Mouse (Mus musculus): ENCODE data around the gene Mrpl34. TPM values are rescaled to one million over a fixed set of nuclear protein-coding genes. Genes with fewer than 3 reads are reported as not detected.

Gene Mrpl34
- total RNA-seq, 1 experiment, result 135 TPM

- TF ChIP-seq MAFK (IDR thresholded peaks at IDR 0.05; ENCODE audit: insufficient read depth, low read depth, low read length), result no peak
- no peak for TF ChIP-seq HCFC1 (IDR thresholded peaks at IDR 0.05; ENCODE audit: borderline replicate concordance, insufficient read depth, low read length)
- TF ChIP-seq ZC3H11A (IDR thresholded peaks at IDR 0.05; ENCODE audit: borderline replicate concordance, low read depth, low read length), result no peak
- TF ChIP-seq CHD2 (IDR thresholded peaks at IDR 0.05; ENCODE audit: low read depth, low read length), result no peak
- TF ChIP-seq ZNF384 (IDR thresholded peaks at IDR 0.05; ENCODE audit: low read depth, low read length), result no peak
- Histone ChIP-seq H3K36me3 (ENCODE audit: control insufficient read depth, insufficient read depth, low read length, poor library complexity, severe bottlenecking) (peaks cover 2% of the 10 kb centered on the region; the same call in 1 of the 2 replicates), H3K4me1 (ENCODE audit: control insufficient read depth in 2 of 2, insufficient read depth in 2 of 2, low read length in 2 of 2, poor library complexity in 1 of 2) (peaks cover 0 to 15% of the 10 kb centered on the region in 2 experiments; a peak in 1 of 4 replicates), H3K27ac (ENCODE audit: insufficient read depth, low read depth, low read length, poor library complexity, severe bottlenecking) (no peak overlapping the region), H3K9ac (ENCODE audit: insufficient read depth, low read depth, low read length, poor library complexity, severe bottlenecking) (no peak overlapping the region), H3K4me3 (ENCODE audit: insufficient read depth in 1 of 2, low read depth in 1 of 2, low read length in 2 of 2, poor library complexity in 1 of 2, severe bottlenecking in 1 of 2) (peak overlapping the region in 1 of 2 experiments; percentile 9; a peak in 1 of 4 replicates), H3K9me3 (ENCODE audit: control insufficient read depth, insufficient read depth, low read depth, low read length) (no peaks in the 10 kb centered on the region)
- in situ Hi-C loops (cut with MboI; ENCODE audit: low sequenced_read_pairs in 2 of 2, unreplicated experiment in 2 of 2), result no loop called here
- no peak for DNase-seq (ENCODE audit: low read depth, low spot score)
Measured at GRCm38 (mm10) chr8:71484736-71485135, 20.0 kb downstream of the Mrpl34 start.

- peaks cover 8% of the 10 kb centered on the region for H3K36me3 ChIP-seq (ENCODE audit: control insufficient read depth, insufficient read depth, low read length, poor library complexity, severe bottlenecking)
- H3K9me3 ChIP-seq (ENCODE audit: control insufficient read depth, insufficient read depth, low read depth, low read length), result no peaks in the 10 kb centered on the region
- DNase-seq (ENCODE audit: low read depth, low spot score), result no peak
- peak within 1 kb of the TSS; percentile 74; the same call in 1 of the 2 replicates for H3K9ac ChIP-seq (ENCODE audit: insufficient read depth, low read depth, low read length, poor library complexity, severe bottlenecking)
- in situ Hi-C loops (cut with MboI; ENCODE audit: low sequenced_read_pairs in 2 of 2, unreplicated experiment in 2 of 2), result no loop called here
- no peak within 1 kb of the TSS for H3K27ac ChIP-seq (ENCODE audit: insufficient read depth, low read depth, low read length, poor library complexity, severe bottlenecking)
- H3K4me3 ChIP-seq (ENCODE audit: insufficient read depth in 1 of 2, low read depth in 1 of 2, low read length in 2 of 2, poor library complexity in 1 of 2, severe bottlenecking in 1 of 2), result peak within 1 kb of the TSS; percentile 75 to 81
- TF ChIP-seq CHD2 (IDR thresholded peaks at IDR 0.05; ENCODE audit: low read depth, low read length) (no peak), ZNF384 (IDR thresholded peaks at IDR 0.05; ENCODE audit: low read depth, low read length) (no peak), ZC3H11A (IDR thresholded peaks at IDR 0.05; ENCODE audit: borderline replicate concordance, low read depth, low read length) (no peak), MAFK (IDR thresholded peaks at IDR 0.05; ENCODE audit: insufficient read depth, low read depth, low read length) (no peak), HCFC1 (IDR thresholded peaks at IDR 0.05; ENCODE audit: borderline replicate concordance, insufficient read depth, low read length) (no peak)
- peaks cover 0 to 15% of the 10 kb centered on the region in 2 experiments; a peak in 1 of 4 replicates for H3K4me1 ChIP-seq (ENCODE audit: control insufficient read depth in 2 of 2, insufficient read depth in 2 of 2, low read length in 2 of 2, poor library complexity in 1 of 2)
Measured at GRCm38 (mm10) chr8:71485142-71486135, 20.7 kb downstream of the Mrpl34 start, which contains the start of gene Ano8. Ano8 (minus strand) TSS chr8:71485963.

- H3K9me3 ChIP-seq (ENCODE audit: control insufficient read depth, insufficient read depth, low read depth, low read length), result no peaks in the 10 kb centered on the region
- H3K27ac ChIP-seq (ENCODE audit: insufficient read depth, low read depth, low read length, poor library complexity, severe bottlenecking), result no peak overlapping the region
- H3K4me1 ChIP-seq (ENCODE audit: control insufficient read depth in 2 of 2, insufficient read depth in 2 of 2, low read length in 2 of 2, poor library complexity in 1 of 2), result peaks cover 0 to 15% of the 10 kb centered on the region in 2 experiments; a peak in 1 of 4 replicates
- no peak for TF ChIP-seq ZC3H11A (IDR thresholded peaks at IDR 0.05; ENCODE audit: borderline replicate concordance, low read depth, low read length)
- no peak for TF ChIP-seq CHD2 (IDR thresholded peaks at IDR 0.05; ENCODE audit: low read depth, low read length)
- H3K4me3 ChIP-seq (ENCODE audit: insufficient read depth in 1 of 2, low read depth in 1 of 2, low read length in 2 of 2, poor library complexity in 1 of 2, severe bottlenecking in 1 of 2), result no peak overlapping the region
- no peak for DNase-seq (ENCODE audit: low read depth, low spot score)
- no peak overlapping the region for H3K9ac ChIP-seq (ENCODE audit: insufficient read depth, low read depth, low read length, poor library complexity, severe bottlenecking)
- peaks cover 14% of the 10 kb centered on the region for H3K36me3 ChIP-seq (ENCODE audit: control insufficient read depth, insufficient read depth, low read length, poor library complexity, severe bottlenecking)
- in situ Hi-C loops (cut with MboI; ENCODE audit: low sequenced_read_pairs in 2 of 2, unreplicated experiment in 2 of 2), result no loop called here
Measured at GRCm38 (mm10) chr8:71486136-71486529, 21.4 kb downstream of the Mrpl34 start.

- TF ChIP-seq ZC3H11A (IDR thresholded peaks at IDR 0.05; ENCODE audit: borderline replicate concordance, low read depth, low read length), result no peak
- TF ChIP-seq ZNF384 (IDR thresholded peaks at IDR 0.05; ENCODE audit: low read depth, low read length), result no peak
- no peak for TF ChIP-seq HCFC1 (IDR thresholded peaks at IDR 0.05; ENCODE audit: borderline replicate concordance, insufficient read depth, low read length)
- TF ChIP-seq CHD2 (IDR thresholded peaks at IDR 0.05; ENCODE audit: low read depth, low read length), result no peak
- TF ChIP-seq MAFK (IDR thresholded peaks at IDR 0.05; ENCODE audit: insufficient read depth, low read depth, low read length), result no peak
- peak within 1 kb of the TSS; percentile 75; the same call in 1 of the 2 replicates for H3K27ac ChIP-seq (ENCODE audit: insufficient read depth, low read depth, low read length, poor library complexity, severe bottlenecking)
- DNase-seq (ENCODE audit: low read depth, low spot score), result no peak
- peaks cover 30% of the 10 kb centered on the region for H3K36me3 ChIP-seq (ENCODE audit: control insufficient read depth, insufficient read depth, low read length, poor library complexity, severe bottlenecking)
- peak within 1 kb of the TSS; percentile 82 for H3K9ac ChIP-seq (ENCODE audit: insufficient read depth, low read depth, low read length, poor library complexity, severe bottlenecking)
- H3K4me1 ChIP-seq (ENCODE audit: control insufficient read depth in 2 of 2, insufficient read depth in 2 of 2, low read length in 2 of 2, poor library complexity in 1 of 2), result peaks cover 0 to 14% of the 10 kb centered on the region in 2 experiments; a peak in 1 of 4 replicates
- no peaks in the 10 kb centered on the region for H3K9me3 ChIP-seq (ENCODE audit: control insufficient read depth, insufficient read depth, low read depth, low read length)
- in situ Hi-C loops (cut with MboI; ENCODE audit: low sequenced_read_pairs in 2 of 2, unreplicated experiment in 2 of 2), result no loop called here
- H3K4me3 ChIP-seq (ENCODE audit: insufficient read depth in 1 of 2, low read depth in 1 of 2, low read length in 2 of 2, poor library complexity in 1 of 2, severe bottlenecking in 1 of 2), result peak within 1 kb of the TSS; percentile 81 to 93
Measured at GRCm38 (mm10) chr8:71487691-71488445, 23.1 kb downstream of the Mrpl34 start, which contains the start of gene Gtpbp3. Gtpbp3 (plus strand) TSS chr8:71488103.

Data from ES-E14 (cell line).